9 mouse cellular contexts compared by ENCODE assay signal in genomic region chr10:121365781-121366272, GRCm38 (mm10). TPM values are rescaled to one million over a fixed set of nuclear protein-coding genes. Genes with fewer than 3 reads are reported as not detected.
A peak's percentile ranks its signal among the peaks of the same experiment; 100 is the strongest.
DNase-seq lines count a peak whose midpoint lies in the region; ATAC-seq and TF ChIP-seq lines count a peak whose summit lies in the region.
"Had no signal": no experiment of that assay in that cellular context is flagged by ENCODE, and none has a peak within 500 bp of the region (broad histone marks: within the 10 kb centered on the region; RNA-seq: fewer than 3 reads in every experiment).

No protein-coding gene starts in this region.

- TF ChIP-seq CTCF in heart, adult 2 months (IDR thresholded peaks at IDR 0.05) = no peak
- no peak for TF ChIP-seq CTCF in kidney, adult 2 months (conservative IDR thresholded peaks at IDR 0.05; ENCODE audit: insufficient read depth, insufficient read length, low read depth, low read length)

- peak overlapping the region; percentile 87 for H3K4me2 ChIP-seq in stomach, embryonic 15.5 days

- H3K27ac ChIP-seq in heart, adult 2 months = peak overlapping the region; percentile 91
- peak overlapping the region; percentile 94 for H3K27ac ChIP-seq in kidney, adult 2 months (ENCODE audit: insufficient read depth, low read depth, low read length)
- H3K27ac ChIP-seq in stomach, embryonic 15.5 days = no peak overlapping the region

- no peak for TF ChIP-seq POLR2A in heart, adult 2 months (IDR thresholded peaks at IDR 0.05; ENCODE audit: insufficient read depth, low read depth, low read length)
- no peak for TF ChIP-seq POLR2A in kidney, adult 2 months (IDR thresholded peaks at IDR 0.05; ENCODE audit: low read depth, low read length)

- no peaks in the 10 kb centered on the region for H3K9me3 ChIP-seq in stomach, embryonic 15.5 days

- H3K27me3 ChIP-seq in heart, adult 2 months (ENCODE audit: control insufficient read depth, insufficient read depth, low read length) = no peaks in the 10 kb centered on the region; the same call in 1 of the 2 replicates
- H3K27me3 ChIP-seq in kidney, adult 2 months (replicated peaks; ENCODE audit: control insufficient read depth, insufficient read depth, low read length) = no peaks in the 10 kb centered on the region
- no peaks in the 10 kb centered on the region for H3K27me3 ChIP-seq in stomach, embryonic 15.5 days (replicated peaks)
- H3K27me3 ChIP-seq: Patski had no signal

- intact Hi-C loops in heart, adult 2 months (cut with DNase I) = no loop called here

- whole genome bisulfite sequencing in heart, adult 2 months = 5% methylated on average over 9 of the region's 9 CpGs
- WGBS in kidney, adult 2 months = 4% methylated on average over 9 of the region's 9 CpGs
- 13% methylated on average over 9 of the region's 9 CpGs for WGBS in stomach, embryonic 15.5 days

- no peaks in the 10 kb centered on the region for H3K36me3 ChIP-seq in heart, adult 2 months (ENCODE audit: control insufficient read depth, insufficient read depth, low read length)
- H3K36me3 ChIP-seq in kidney, adult 2 months (ENCODE audit: control insufficient read depth, insufficient read depth, low read length) = no peaks in the 10 kb centered on the region
- 0 out of 2 replicates have a peak, but pooled peaks cover 4% of the 10 kb centered on the region for H3K36me3 ChIP-seq in stomach, embryonic 15.5 days

- TF ChIP-seq EP300 in heart, adult 2 months (IDR thresholded peaks at IDR 0.05; ENCODE audit: insufficient read depth, low read depth, low read length) = no peak

- H3K4me1 ChIP-seq in heart, adult 2 months (ENCODE audit: control insufficient read depth, insufficient read depth, low read length) = peaks cover 6% of the 10 kb centered on the region
- H3K4me1 ChIP-seq in kidney, adult 2 months (ENCODE audit: control insufficient read depth, insufficient read depth, low read length) = peaks cover 14% of the 10 kb centered on the region; the same call in 1 of the 2 replicates
- H3K4me1 ChIP-seq in stomach, embryonic 15.5 days = peaks cover 24% of the 10 kb centered on the region

- peaks cover 5% of the 10 kb centered on the region for H3K79me2 ChIP-seq in heart, adult 2 months (replicated peaks; ENCODE audit: control insufficient read depth, insufficient read depth, low read length)

- ATAC-seq in stomach, embryonic 15.5 days (ENCODE audit: insufficient read depth, low FRiP score, low read depth) = no peak

- DNase-seq in cerebellum, adult 9-10 months = peak; percentile 27
- DNase-seq in cerebellum, adult 18-20 months = no peak
- peak; percentile 62 for DNase-seq in ZHBTc4 (ENCODE audit: low read depth, low spot score)
- DNase-seq in heart, adult 2 months = peak; percentile 47 to 66
- peak; percentile 82 for DNase-seq in kidney, adult 2 months
- peak; percentile 78 for DNase-seq in lung, postnatal 36 days
- no peak for DNase-seq in urinary bladder, postnatal 10 days (ENCODE audit: low spot score)

- peak overlapping the region; percentile 89 for H3K9ac ChIP-seq in heart, adult 2 months (ENCODE audit: low read depth, low read length)
- H3K9ac ChIP-seq in stomach, embryonic 15.5 days = peak overlapping the region; percentile 92

- peak overlapping the region; percentile 64 for H3K4me3 ChIP-seq in heart, adult 2 months
- H3K4me3 ChIP-seq in kidney, adult 2 months (ENCODE audit: insufficient read depth, low read depth, low read length) = peak overlapping the region; percentile 96
- H3K4me3 ChIP-seq in stomach, embryonic 15.5 days (replicated peaks) = peak overlapping the region; percentile 100

RNA-seq across cellular contexts. Expression of gene Gns, which starts 0.9 kb away (rescaled TPM):
- 10 to 100 TPM; 82.1 to 92.2 TPM for total RNA-seq in heart, adult 2 months (2021)
- polyA plus RNA-seq in heart, adult 2 months (2012; rRNA removed) = 45.5 and 55.9 TPM in 2 replicates
- polyA plus RNA-seq in kidney, adult 2 months (2012; rRNA removed) = 128 and 160 TPM in 2 replicates
- polyA plus RNA-seq in stomach, embryonic 15.5 days (2015; fragmentation: Nextera tagmentation; extraction: Ambion mirVana) = 39.6 and 44.2 TPM in 2 replicates

RNA-seq across cellular contexts. Expression of gene Tbc1d30, which starts 14.7 kb away (rescaled TPM):
- 1 to 10 TPM; 1.8 to 1.9 TPM for total RNA-seq in heart, adult 2 months (2021)
- polyA plus RNA-seq in heart, adult 2 months (2012; rRNA removed) = 0.61 and 0.91 TPM in 2 replicates
- 1.0 and 1.2 TPM in 2 replicates for polyA plus RNA-seq in kidney, adult 2 months (2012; rRNA removed)
- polyA plus RNA-seq in stomach, embryonic 15.5 days (2015; fragmentation: Nextera tagmentation; extraction: Ambion mirVana) = 8.0 and 8.2 TPM in 2 replicates

Comparison
In these comparisons a context has a peak if more than half of its experiments do, and no peak if none do; other contexts are left out.
1. DNase-seq: peak in cerebellum, adult 9-10 months (single experiment), ZHBTc4 (single experiment), heart, adult 2 months (2 of 2), kidney, adult 2 months (single experiment) and lung, postnatal 36 days (single experiment); none in cerebellum, adult 18-20 months (0 of 2) and urinary bladder, postnatal 10 days (single experiment).
2. Peak in every context shown above with its lines, with median percentiles within 50 percentile points of each other: H3K4me3 ChIP-seq.